Mouse (Mus musculus) testis, adult 2 months (tissue): ENCODE data around the gene Vmn2r23.
"Not testable (repeated sequence)": the region's sequence is repeated elsewhere in the genome, so short reads cannot be mapped to it uniquely, and the experiment has no call there.

Experiments used
- CTCF ChIP-seq: fragments of 200-500 bp; IDR thresholded peaks from 2 replicates; pipeline ENCODE4 v1.5.1; 2012; ENCODE audit warnings: low read depth, mild to moderate bottlenecking, inconsistent platforms, low read length, moderate library complexity; ENCODE audit not compliant: control insufficient read depth, insufficient read depth, insufficient replicate concordance
- POLR2A ChIP-seq: fragments of 200-500 bp; IDR thresholded peaks from 2 replicates; pipeline ENCODE4 v1.6.1; 2012; ENCODE audit warnings: low read depth, mild to moderate bottlenecking, inconsistent platforms, low read length, moderate library complexity; ENCODE audit not compliant: control insufficient read depth

DNA sequence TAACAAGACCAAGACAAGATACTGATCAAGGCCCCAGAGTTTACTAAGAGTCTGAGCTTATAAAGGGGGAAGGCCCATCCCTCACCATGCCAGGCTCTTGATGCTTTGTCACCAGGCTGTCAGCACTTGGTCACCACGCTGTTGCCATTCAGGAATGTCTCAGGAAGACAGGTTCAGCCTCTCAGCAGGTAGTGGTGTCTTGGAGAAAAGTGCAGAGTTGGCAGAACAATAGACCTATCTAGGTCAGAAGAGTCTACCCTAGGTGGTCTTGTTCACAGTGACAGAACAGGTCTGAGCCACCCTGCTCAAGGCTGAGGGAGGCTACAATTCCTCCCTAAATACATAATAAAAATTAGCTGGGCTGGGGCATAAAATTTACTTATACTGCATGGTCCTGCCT lies 5.8 kb upstream of the Vmn2r23 start:
- TF ChIP-seq CTCF, POLR2A: not testable (repeated sequence)
